Comparison of ENCODE assay signal across 18 mouse cellular contexts in the genomic region with DNA sequence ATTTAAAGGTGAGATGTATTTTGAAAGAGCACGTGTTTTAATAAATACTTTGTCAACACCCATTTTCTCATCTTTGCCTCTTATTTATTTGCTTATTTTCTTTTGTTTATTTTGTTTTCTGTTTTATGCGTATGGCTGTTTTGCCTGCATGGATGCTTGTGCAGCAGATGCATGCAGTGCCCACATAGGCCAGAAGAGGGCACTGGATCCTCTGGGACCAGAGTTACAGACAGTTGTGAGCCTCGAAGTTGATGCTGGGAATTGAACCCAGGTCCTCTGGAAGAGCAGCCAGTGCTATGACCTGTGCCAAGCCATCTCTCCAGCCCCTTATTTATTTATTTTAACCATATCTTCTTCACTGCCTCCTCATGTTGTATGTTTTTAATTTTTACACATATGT. TPM values are rescaled to one million over a fixed set of nuclear protein-coding genes. Genes with fewer than 3 reads are reported as not detected.
A peak's percentile ranks its signal among the peaks of the same experiment; 100 is the strongest.
DNase-seq lines count a peak whose midpoint lies in the region; ATAC-seq and TF ChIP-seq lines count a peak whose summit lies in the region.
"Had no signal": no experiment of that assay in that cellular context is flagged by ENCODE, and none has a peak within 500 bp of the region (broad histone marks: within the 10 kb centered on the region; RNA-seq: fewer than 3 reads in every experiment).

No protein-coding gene starts in this region.

- no peak for ATAC-seq in CD4-positive, CD25-positive, alpha-beta regulatory T cell, adult 4 months
- no peak for ATAC-seq in hindbrain, embryonic 11.5 days (ENCODE audit: low FRiP score)
- ATAC-seq: forebrain, embryonic 16.5 days; hindbrain, postnatal 0 days had no signal

- H3K9ac ChIP-seq in hindbrain, embryonic 11.5 days (ENCODE audit: low read depth, low read length), result no peak overlapping the region

- H3K27ac ChIP-seq in left cerebral cortex, adult 2 months, result no peak overlapping the region
- no peak overlapping the region for H3K27ac ChIP-seq in hindbrain, embryonic 11.5 days (ENCODE audit: low read depth, low read length)
- H3K27ac ChIP-seq: hindbrain, postnatal 0 days had no signal

- intact Hi-C loops in left cerebral cortex, adult 2 months (cut with DNase I), result no loop called here

- no peak overlapping the region for H3K4me2 ChIP-seq in hindbrain, embryonic 11.5 days (replicated peaks; ENCODE audit: low read depth, low read length)

- 71% methylated on average over 3 of the region's 3 CpGs for WGBS in hindbrain, embryonic 11.5 days

- peak; percentile 20; the same call in 1 of the 2 replicates for TF ChIP-seq CTCF in left cerebral cortex, adult 2 months (IDR thresholded peaks at IDR 0.05)

- no peaks in the 10 kb centered on the region for H3K36me3 ChIP-seq in hindbrain, embryonic 11.5 days (ENCODE audit: control insufficient read depth, insufficient read depth, low read length)

- no peaks in the 10 kb centered on the region for H3K27me3 ChIP-seq in hindbrain, embryonic 11.5 days (ENCODE audit: control insufficient read depth, insufficient read depth, low read length)

- H3K9me3 ChIP-seq in hindbrain, embryonic 11.5 days (ENCODE audit: control insufficient read depth, low read length), result peaks cover 4% of the 10 kb centered on the region; the same call in 1 of the 2 replicates

- no peaks in the 10 kb centered on the region for H3K4me1 ChIP-seq in hindbrain, embryonic 11.5 days (replicated peaks; ENCODE audit: control insufficient read depth, insufficient read depth, low read length)

- no peak overlapping the region for H3K4me3 ChIP-seq in left cerebral cortex, adult 2 months
- no peak overlapping the region for H3K4me3 ChIP-seq in hindbrain, embryonic 11.5 days (ENCODE audit: low read depth, low read length)

- DNase-seq in CD4-positive, CD25-positive, alpha-beta regulatory T cell, adult 2 months (ENCODE audit: low read depth, low spot score), result peak; percentile 20
- no peak for DNase-seq in left cerebral cortex, adult 2 months (ENCODE audit: extremely low spot score in 1 of 2, low spot score in 2 of 2)
- DNase-seq in left cerebral cortex, adult 11 months (ENCODE audit: low spot score), result no peak
- DNase-seq in thymus, postnatal 25 days, result peak; percentile 3
- DNase-seq in thymus, postnatal 0 days (ENCODE audit: low spot score), result no peak
- no peak for DNase-seq in urinary bladder, postnatal 25 days (ENCODE audit: low spot score)
- DNase-seq in hindbrain, embryonic 11.5 days (ENCODE audit: low spot score), result no peak
- DNase-seq: adrenal gland, postnatal 14 days; gastrocnemius, postnatal 14 days had no signal

RNA-seq across cellular contexts. Expression of gene Spdye4a, which starts 21.7 kb away (rescaled TPM):
- not detected for polyA plus RNA-seq in CD4-positive, CD25-positive, alpha-beta regulatory T cell, adult 4 months (2017; shearing (Covaris generic))
- total RNA-seq in left cerebral cortex, adult 2 months (2021), result not detected
- polyA plus RNA-seq in thymus, postnatal 0 days (2015; fragmentation: Nextera tagmentation; extraction: Ambion mirVana), result not detected in 2 replicates
- polyA plus RNA-seq in hindbrain, embryonic 11.5 days (2014; fragmentation: Nextera tagmentation; extraction: Ambion mirVana), result not detected in 2 replicates
- total RNA-seq: adrenal gland, postnatal 14 days; gastrocnemius, postnatal 14 days; left cerebral cortex, adult 8-10 months; megakaryocyte, adult 5-6 weeks; monocyte, adult 5-6 weeks; neutrophil, adult 5-6 weeks had no signal
- polyA plus RNA-seq: forebrain, embryonic 16.5 days; heart, embryonic 14.5 days; hindbrain, postnatal 0 days; limb, embryonic 14.5 days had no signal

RNA-seq across cellular contexts. Expression of gene Spdye4b, which starts 24.2 kb away (rescaled TPM):
- not detected for polyA plus RNA-seq in CD4-positive, CD25-positive, alpha-beta regulatory T cell, adult 4 months (2017; shearing (Covaris generic))
- total RNA-seq in left cerebral cortex, adult 2 months (2021), result not detected
- 0.08 TPM in 1 of 2 replicates, not detected in the other for polyA plus RNA-seq in thymus, postnatal 0 days (2015; fragmentation: Nextera tagmentation; extraction: Ambion mirVana)
- polyA plus RNA-seq in hindbrain, embryonic 11.5 days (2014; fragmentation: Nextera tagmentation; extraction: Ambion mirVana), result not detected in 2 replicates
- total RNA-seq: adrenal gland, postnatal 14 days; gastrocnemius, postnatal 14 days; hindbrain, postnatal 0 days; left cerebral cortex, adult 8-10 months; megakaryocyte, adult 5-6 weeks had no signal
- polyA plus RNA-seq: forebrain, embryonic 16.5 days; heart, embryonic 14.5 days; hindbrain, postnatal 0 days; limb, embryonic 14.5 days had no signal

RNA-seq across cellular contexts. Expression of gene Rbak, which starts 24.4 kb away (rescaled TPM):
- 10 to 100 TPM in 1 of 2 experiments, 1 to 10 TPM in 1; 6.1 to 11.1 TPM for polyA plus RNA-seq in CD4-positive, CD25-positive, alpha-beta regulatory T cell, adult 4 months (2017; shearing (Covaris generic))
- total RNA-seq in left cerebral cortex, adult 2 months (2021), result 10 to 100 TPM; 14.2 to 14.5 TPM
- 8.2 and 9.1 TPM in 2 replicates for polyA plus RNA-seq in thymus, postnatal 0 days (2015; fragmentation: Nextera tagmentation; extraction: Ambion mirVana)
- 12.7 and 17.0 TPM in 2 replicates for polyA plus RNA-seq in hindbrain, embryonic 11.5 days (2014; fragmentation: Nextera tagmentation; extraction: Ambion mirVana)

RNA-seq across cellular contexts. Expression of gene Zfp12, which starts 29.9 kb away (rescaled TPM):
- 1 to 10 TPM; 3.6 to 4.6 TPM for polyA plus RNA-seq in CD4-positive, CD25-positive, alpha-beta regulatory T cell, adult 4 months (2017; shearing (Covaris generic))
- total RNA-seq in left cerebral cortex, adult 2 months (2021), result 10 to 100 TPM; 31.4 to 32.9 TPM
- polyA plus RNA-seq in thymus, postnatal 0 days (2015; fragmentation: Nextera tagmentation; extraction: Ambion mirVana), result 7.9 and 8.1 TPM in 2 replicates
- polyA plus RNA-seq in hindbrain, embryonic 11.5 days (2014; fragmentation: Nextera tagmentation; extraction: Ambion mirVana), result 20.3 and 24.3 TPM in 2 replicates

RNA-seq across cellular contexts. Expression of gene Olfr718-ps1, which starts 57.6 kb away (rescaled TPM):
- polyA plus RNA-seq in CD4-positive, CD25-positive, alpha-beta regulatory T cell, adult 4 months (2017; shearing (Covaris generic)), result under 1 TPM in 1 of 2 experiments, not detected in 1; 0.11 TPM
- under 1 TPM in 1 of 2 experiments, not detected in 1; 0.12 TPM for total RNA-seq in left cerebral cortex, adult 2 months (2021)
- polyA plus RNA-seq in thymus, postnatal 0 days (2015; fragmentation: Nextera tagmentation; extraction: Ambion mirVana), result 0.03 TPM in 1 of 2 replicates, not detected in the other
- not detected in 2 replicates for polyA plus RNA-seq in hindbrain, embryonic 11.5 days (2014; fragmentation: Nextera tagmentation; extraction: Ambion mirVana)
- total RNA-seq: adrenal gland, postnatal 14 days; gastrocnemius, postnatal 14 days; hindbrain, postnatal 0 days; megakaryocyte, adult 5-6 weeks; monocyte, adult 5-6 weeks; neutrophil, adult 5-6 weeks had no signal
- polyA plus RNA-seq: forebrain, embryonic 16.5 days; heart, embryonic 14.5 days; hindbrain, postnatal 0 days; limb, embryonic 14.5 days had no signal

Comparison
In these comparisons a context has a peak if more than half of its experiments do, and no peak if none do; other contexts are left out.
1. DNase-seq: peak in CD4-positive, CD25-positive, alpha-beta regulatory T cell, adult 2 months (single experiment) and thymus, postnatal 25 days (single experiment); none in left cerebral cortex, adult 2 months (0 of 2), left cerebral cortex, adult 11 months (single experiment), thymus, postnatal 0 days (single experiment), urinary bladder, postnatal 25 days (single experiment) and hindbrain, embryonic 11.5 days (single experiment).